Mouse (Mus musculus) urinary bladder, postnatal 25 days (tissue): ENCODE measurements around the gene Kif22.

ENCODE experiments used
- DNase-seq: peaks from one replicate; pipeline ENCODE4 v3.0.0; 2022; ENCODE audit warnings: low spot score

The Kif22 gene

DNA sequence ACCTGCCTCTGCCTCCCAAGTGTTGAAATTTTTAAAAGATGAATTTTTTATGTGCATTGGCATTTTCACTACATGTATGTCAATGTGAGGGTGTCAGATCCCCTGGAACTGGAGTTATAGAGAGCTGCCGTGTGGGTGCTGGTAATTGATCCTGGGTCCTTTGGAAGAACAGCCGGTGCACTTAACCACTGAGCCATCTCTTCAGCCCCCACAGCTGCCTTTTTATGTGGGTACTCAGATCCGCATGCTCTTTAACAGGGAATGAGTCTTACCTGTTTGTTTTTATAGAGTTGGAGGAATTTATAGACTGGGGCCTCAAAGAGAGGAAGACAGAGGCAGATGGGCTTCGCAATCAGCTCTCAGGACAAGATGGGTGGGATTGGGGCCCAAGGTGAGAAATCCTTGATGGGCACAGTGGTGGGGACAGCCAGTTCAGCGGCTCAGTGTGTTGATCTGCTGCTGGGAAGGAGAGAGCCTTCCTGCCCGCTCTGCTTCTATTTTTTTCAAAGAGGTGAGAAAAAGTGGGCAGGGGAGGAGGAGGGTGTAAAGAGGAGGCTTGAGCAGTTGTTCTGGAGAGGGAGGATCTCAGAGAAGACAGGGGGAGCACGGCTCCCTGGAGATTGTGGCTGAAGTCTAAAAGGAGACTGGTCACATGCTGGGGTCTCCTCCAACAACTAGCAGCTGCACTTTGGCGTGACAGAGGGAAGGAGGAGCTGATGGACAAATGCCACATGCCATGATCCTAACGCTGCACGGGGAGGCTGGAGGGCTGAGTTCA lies 57.4 kb downstream of the Kif22 start:
- DNase-seq: no peak

DNA sequence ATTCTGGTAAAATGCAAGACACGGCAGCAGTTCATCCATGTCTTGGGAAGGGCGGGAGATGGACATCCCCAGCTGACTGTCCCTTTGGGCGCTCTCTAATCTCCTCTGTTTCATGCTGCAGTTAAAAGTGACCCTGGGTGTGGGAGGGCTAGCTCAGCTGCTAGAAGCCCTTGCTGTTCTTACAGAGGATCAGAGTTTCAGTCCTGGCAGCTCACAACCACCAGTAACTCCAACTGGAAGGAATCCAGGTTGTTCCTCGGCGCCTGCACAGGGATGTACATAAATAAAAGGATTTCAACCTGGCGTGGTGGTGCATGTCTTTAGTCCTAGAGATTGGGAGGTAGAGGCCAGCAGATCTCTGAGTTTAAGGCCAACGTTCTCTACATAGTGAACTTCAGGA lies 59.2 kb downstream of the Kif22 start:
- no peak for DNase-seq

DNA sequence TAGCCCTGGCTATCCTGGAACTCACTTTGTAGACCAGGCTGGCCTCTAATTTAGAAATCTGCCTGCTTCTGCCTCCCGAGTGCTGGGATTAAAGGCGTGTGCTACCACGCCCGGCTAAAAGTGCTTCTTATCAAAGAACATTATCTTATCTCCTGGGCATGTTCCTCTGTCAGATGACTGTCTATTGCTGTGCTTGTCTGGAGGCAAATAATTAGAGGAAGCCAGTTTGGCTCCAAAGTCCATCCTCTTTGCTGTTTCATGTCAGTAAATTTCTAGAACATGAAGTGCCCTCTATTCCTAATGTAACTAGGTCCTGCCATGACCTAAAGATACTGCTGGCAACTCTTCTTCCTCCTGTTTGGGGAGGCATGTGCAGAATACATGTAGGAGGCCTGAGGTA lies 60.2 kb downstream of the Kif22 start:
- DNase-seq: no peak

DNA sequence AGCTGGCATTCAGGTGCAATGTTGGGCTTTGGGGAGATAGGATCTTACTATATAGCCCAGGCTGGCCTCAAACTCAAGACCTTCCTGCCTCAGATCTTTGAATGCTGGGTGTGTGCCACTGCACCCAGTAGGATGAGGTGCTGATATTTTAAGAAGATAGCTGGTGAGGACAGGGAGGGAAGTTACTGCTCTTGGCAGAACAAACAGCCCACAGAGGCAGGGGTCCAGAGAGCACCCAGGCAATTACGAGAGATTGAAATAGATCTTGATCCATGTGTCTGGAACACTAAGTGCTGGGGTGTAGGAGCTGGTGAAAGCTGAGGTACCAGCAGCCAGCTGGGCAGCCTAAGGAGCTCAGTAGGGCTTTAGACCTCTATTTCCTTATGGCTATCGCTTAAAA lies 60.7 kb downstream of the Kif22 start:
- no peak for DNase-seq

DNA sequence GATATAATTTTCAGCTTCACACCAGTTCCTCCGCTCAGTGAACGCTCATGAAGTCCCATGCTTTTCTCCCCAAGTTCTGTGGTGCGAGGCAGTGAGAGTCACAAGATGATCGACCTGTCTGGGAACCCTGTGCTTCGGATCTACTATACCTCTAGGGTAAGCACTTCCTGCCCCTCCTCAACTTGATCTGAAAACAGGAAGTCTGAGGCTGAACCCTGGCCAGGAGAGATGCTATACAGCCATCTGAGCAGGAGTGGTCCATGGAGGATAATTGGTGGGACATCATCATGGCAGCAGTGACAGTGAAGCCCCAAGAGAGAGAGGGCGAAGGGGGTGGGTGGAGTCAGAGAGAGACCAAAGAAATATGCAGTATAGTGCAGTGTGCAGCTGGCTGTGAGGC lies 63.4 kb downstream of the Kif22 start:
- no peak for DNase-seq
